Mouse (Mus musculus) lung, adult 2 months (tissue): ENCODE measurements at regions not wholly inside any gene's neighbourhood (a gene's known extent, or its start where the extent isn't known, plus 50 kb on each side); places are given as distances from the start of the nearest gene placed in this dataset.

ENCODE experiments used
- CTCF ChIP-seq: fragments of 200-500 bp; IDR thresholded peaks from 2 replicates; pipeline ENCODE4 v1.5.1; 2011; ENCODE audit warnings: mild to moderate bottlenecking, low read length, control low read depth; ENCODE audit not compliant: insufficient read depth
- POLR2A ChIP-seq: fragments of 200-500 bp; IDR thresholded peaks from 2 replicates; pipeline ENCODE4 v1.6.1; 2011; ENCODE audit warnings: low read depth, mild to moderate bottlenecking, control low read depth, low read length, borderline replicate concordance; ENCODE audit errors: extremely low read depth

DNA sequence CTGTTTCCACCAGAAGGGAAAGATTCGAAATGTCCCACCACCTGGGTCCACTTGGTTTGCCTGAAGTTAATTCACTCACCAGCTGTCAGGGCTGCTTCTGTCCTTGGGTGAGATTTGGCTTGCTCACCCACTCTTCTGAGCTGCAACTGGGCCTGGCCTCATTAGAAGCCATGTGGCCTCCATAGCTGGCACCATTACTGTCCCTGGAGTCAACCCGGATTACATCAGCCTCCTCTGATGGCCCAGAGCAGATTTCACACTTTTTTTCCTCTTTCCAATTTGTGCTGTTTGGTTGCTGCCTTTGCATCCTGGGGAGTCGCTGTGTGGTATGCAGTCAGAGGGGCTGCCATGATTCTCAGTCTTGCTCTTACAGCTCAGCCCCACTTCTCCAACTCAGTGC, 550.0 kb downstream of the Rnf144a start:
- TF ChIP-seq POLR2A, result no peak
- TF ChIP-seq CTCF, result no peak
